Mouse (Mus musculus): ENCODE data around the gene Rfx2. TPM values are rescaled to one million over a fixed set of nuclear protein-coding genes. Genes with fewer than 3 reads are reported as not detected.
A peak's percentile ranks its signal among the peaks of the same experiment; 100 is the strongest.

Gene Rfx2
- polyA plus RNA-seq, 1 experiment from 2014 or later: 5.5 TPM

DNA sequence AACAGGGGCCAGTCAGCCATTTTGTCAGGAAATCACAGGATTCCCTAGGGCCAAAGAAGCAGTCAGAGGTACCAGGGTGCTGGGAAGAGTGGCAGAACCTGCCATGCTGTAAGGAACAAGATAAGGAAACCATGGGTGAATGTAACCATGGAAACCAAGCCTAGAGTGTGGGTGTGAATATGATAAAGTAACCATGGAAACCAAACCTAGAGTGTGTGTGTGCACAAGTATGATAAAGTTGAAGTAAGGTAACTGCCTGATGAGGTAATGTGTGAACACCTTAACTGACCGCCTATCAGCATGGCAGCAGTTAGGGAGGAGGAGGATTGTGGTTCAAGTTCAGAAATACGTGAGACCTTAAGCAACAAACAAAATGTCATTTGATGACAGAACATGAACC lies 4.1 kb downstream of the Rfx2 start:
- WGBS: 61% methylated on average over 2 of the region's 2 CpGs
- H3K9ac ChIP-seq (ENCODE audit: low read length): no peak overlapping the region
- no peak overlapping the region for H3K4me2 ChIP-seq (ENCODE audit: low read depth, low read length)
- H3K4me1 ChIP-seq (ENCODE audit: control insufficient read depth, insufficient read depth, low read length): peaks cover 16% of the 10 kb centered on the region
- no peaks in the 10 kb centered on the region for H3K27me3 ChIP-seq (ENCODE audit: control insufficient read depth, insufficient read depth, low read length)
- ATAC-seq (ENCODE audit: insufficient read depth, low FRiP score): peak; percentile 5; the same call in 1 of the 2 replicates
- H3K4me3 ChIP-seq (replicated peaks; ENCODE audit: low read length): no peak overlapping the region
- no peaks in the 10 kb centered on the region for H3K9me3 ChIP-seq (replicated peaks; ENCODE audit: control insufficient read depth, low read length)
- no peaks in the 10 kb centered on the region for H3K36me3 ChIP-seq (ENCODE audit: control insufficient read depth, insufficient read depth, low read length)
- no peak overlapping the region for H3K27ac ChIP-seq (ENCODE audit: low read length)

DNA sequence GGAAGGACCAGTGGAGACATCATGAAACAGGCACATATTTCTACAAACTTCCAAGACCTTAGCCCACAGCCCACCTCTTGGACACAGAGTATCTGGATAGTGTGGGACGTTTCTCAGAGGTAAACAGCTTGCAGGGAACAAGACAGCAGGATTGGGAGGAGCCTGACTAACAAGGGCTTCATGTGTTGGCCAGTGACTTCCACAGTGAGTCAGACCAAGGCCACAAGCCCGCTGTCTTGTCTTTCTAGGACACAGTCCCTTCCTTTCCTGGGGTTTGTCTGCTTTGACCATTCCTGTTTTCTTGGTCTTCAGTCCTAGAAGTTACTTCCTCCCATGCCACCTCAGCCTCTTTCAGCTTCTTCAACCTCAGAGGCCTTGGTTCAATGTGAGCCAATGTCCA lies 7.5 kb downstream of the Rfx2 start:
- WGBS: 62% methylated on average over 2 of the region's 2 CpGs
- Histone ChIP-seq H3K27me3 (ENCODE audit: control insufficient read depth, insufficient read depth, low read length) (no peaks in the 10 kb centered on the region), H3K4me3 (replicated peaks; ENCODE audit: low read length) (no peak overlapping the region), H3K9me3 (replicated peaks; ENCODE audit: control insufficient read depth, low read length) (no peaks in the 10 kb centered on the region), H3K4me1 (ENCODE audit: control insufficient read depth, insufficient read depth, low read length) (no peaks in the 10 kb centered on the region), H3K4me2 (ENCODE audit: low read depth, low read length) (no peak overlapping the region), H3K9ac (ENCODE audit: low read length) (no peak overlapping the region), H3K27ac (ENCODE audit: low read length) (no peak overlapping the region), H3K36me3 (ENCODE audit: control insufficient read depth, insufficient read depth, low read length) (no peaks in the 10 kb centered on the region)
- no peak for ATAC-seq (ENCODE audit: insufficient read depth, low FRiP score)

DNA sequence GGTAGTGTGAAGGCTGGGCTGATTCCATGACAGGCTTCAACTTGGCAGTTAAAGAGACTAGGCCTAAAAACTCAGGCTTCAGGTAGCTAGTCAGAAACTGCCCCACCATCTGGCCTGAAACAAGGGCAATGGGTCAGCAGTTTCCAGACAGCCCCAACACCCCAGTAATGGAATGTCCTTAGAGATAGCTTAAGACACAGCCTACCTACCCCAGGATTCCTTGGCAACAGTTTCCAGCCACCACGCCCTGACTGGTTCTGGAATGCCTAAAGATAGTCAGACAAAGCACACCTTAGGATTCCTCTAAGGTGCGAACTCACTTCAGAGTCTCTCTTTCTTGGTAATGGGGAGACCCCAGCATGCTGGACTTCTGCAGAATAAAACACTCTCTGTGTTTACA lies 8.4 kb downstream of the Rfx2 start:
- Histone ChIP-seq H3K4me2 (ENCODE audit: low read depth, low read length) (no peak overlapping the region), H3K36me3 (ENCODE audit: control insufficient read depth, insufficient read depth, low read length) (no peaks in the 10 kb centered on the region), H3K4me1 (ENCODE audit: control insufficient read depth, insufficient read depth, low read length) (0 out of 2 replicates have a peak, but pooled peaks cover 3% of the 10 kb centered on the region), H3K9me3 (replicated peaks; ENCODE audit: control insufficient read depth, low read length) (no peaks in the 10 kb centered on the region), H3K4me3 (replicated peaks; ENCODE audit: low read length) (no peak overlapping the region), H3K9ac (ENCODE audit: low read length) (no peak overlapping the region), H3K27me3 (ENCODE audit: control insufficient read depth, insufficient read depth, low read length) (no peaks in the 10 kb centered on the region), H3K27ac (ENCODE audit: low read length) (no peak overlapping the region; the same call in 1 of the 2 replicates)
- 68% methylated on average over 2 of the region's 2 CpGs for WGBS
- no peak for ATAC-seq (ENCODE audit: insufficient read depth, low FRiP score)

DNA sequence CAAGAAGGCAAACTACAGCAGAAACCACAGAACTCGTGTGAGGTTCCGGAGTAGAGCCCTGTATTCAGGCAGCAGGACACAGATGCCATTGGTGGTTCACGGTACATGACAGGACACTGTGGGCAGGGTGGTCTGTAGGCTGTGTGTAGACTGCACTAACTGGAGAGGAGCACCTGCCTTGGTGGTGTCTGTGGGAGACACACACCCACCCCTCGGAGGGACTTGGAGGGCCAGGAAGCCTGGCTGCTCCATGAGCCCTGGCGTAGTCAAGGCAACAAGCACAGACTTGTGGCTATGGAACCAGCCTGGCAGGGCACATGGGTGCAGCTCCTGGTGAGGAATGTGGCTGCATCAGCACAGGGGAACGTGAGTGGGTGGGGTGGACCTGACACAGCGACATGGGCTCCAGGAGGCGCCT lies 11.1 kb downstream of the Rfx2 start:
- H3K4me3 ChIP-seq (replicated peaks; ENCODE audit: low read length): no peak overlapping the region
- peak; percentile 87 for ATAC-seq (ENCODE audit: insufficient read depth, low FRiP score)
- no peaks in the 10 kb centered on the region for H3K9me3 ChIP-seq (replicated peaks; ENCODE audit: control insufficient read depth, low read length)
- H3K4me1 ChIP-seq (ENCODE audit: control insufficient read depth, insufficient read depth, low read length): 0 out of 2 replicates have a peak, but pooled peaks cover 3% of the 10 kb centered on the region
- no peaks in the 10 kb centered on the region for H3K36me3 ChIP-seq (ENCODE audit: control insufficient read depth, insufficient read depth, low read length)
- WGBS: 54% methylated on average over 8 of the region's 8 CpGs
- H3K27me3 ChIP-seq (ENCODE audit: control insufficient read depth, insufficient read depth, low read length): no peaks in the 10 kb centered on the region
- peak overlapping the region; percentile 35; the same call in 1 of the 2 replicates for H3K4me2 ChIP-seq (ENCODE audit: low read depth, low read length)
- peak overlapping the region; percentile 93 for H3K27ac ChIP-seq (ENCODE audit: low read length)
- H3K9ac ChIP-seq (ENCODE audit: low read length): peak overlapping the region; percentile 49; the same call in 1 of the 2 replicates

DNA sequence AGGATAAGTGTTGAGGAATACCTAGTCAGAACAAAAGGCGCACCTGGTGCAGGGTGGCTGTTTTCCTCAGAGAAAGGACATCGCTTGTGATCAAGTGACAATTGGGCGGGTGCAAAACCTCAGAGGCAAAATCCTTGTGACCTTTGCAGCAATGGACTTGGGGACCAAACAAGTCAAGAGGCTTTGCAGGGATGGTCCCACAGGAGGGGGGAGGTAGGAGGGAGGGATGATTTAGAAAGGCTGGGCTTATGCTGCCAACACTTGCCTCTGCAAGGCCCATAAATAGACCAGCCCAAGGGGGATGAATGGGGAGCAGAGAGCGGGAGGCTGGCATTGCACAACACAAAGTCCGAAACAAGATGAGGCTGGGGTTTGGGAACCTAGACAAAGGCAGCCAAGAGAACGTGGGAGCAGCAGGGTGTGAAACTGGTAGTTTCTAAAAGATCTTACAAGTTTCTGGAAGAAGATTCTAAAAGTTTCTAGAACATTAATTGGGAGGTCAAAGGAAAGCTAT lies 11.7 kb downstream of the Rfx2 start:
- no peak overlapping the region for H3K9ac ChIP-seq (ENCODE audit: low read length)
- H3K4me1 ChIP-seq (ENCODE audit: control insufficient read depth, insufficient read depth, low read length): peaks cover 3% of the 10 kb centered on the region; the same call in 1 of the 2 replicates
- no peak overlapping the region for H3K4me2 ChIP-seq (ENCODE audit: low read depth, low read length)
- no peak overlapping the region for H3K4me3 ChIP-seq (replicated peaks; ENCODE audit: low read length)
- no peaks in the 10 kb centered on the region for H3K27me3 ChIP-seq (ENCODE audit: control insufficient read depth, insufficient read depth, low read length)
- no peaks in the 10 kb centered on the region for H3K36me3 ChIP-seq (ENCODE audit: control insufficient read depth, insufficient read depth, low read length)
- WGBS: 68% methylated on average over 6 of the region's 6 CpGs
- no peak for ATAC-seq (ENCODE audit: insufficient read depth, low FRiP score)
- no peaks in the 10 kb centered on the region for H3K9me3 ChIP-seq (replicated peaks; ENCODE audit: control insufficient read depth, low read length)
- H3K27ac ChIP-seq (ENCODE audit: low read length): peak overlapping the region; percentile 93

DNA sequence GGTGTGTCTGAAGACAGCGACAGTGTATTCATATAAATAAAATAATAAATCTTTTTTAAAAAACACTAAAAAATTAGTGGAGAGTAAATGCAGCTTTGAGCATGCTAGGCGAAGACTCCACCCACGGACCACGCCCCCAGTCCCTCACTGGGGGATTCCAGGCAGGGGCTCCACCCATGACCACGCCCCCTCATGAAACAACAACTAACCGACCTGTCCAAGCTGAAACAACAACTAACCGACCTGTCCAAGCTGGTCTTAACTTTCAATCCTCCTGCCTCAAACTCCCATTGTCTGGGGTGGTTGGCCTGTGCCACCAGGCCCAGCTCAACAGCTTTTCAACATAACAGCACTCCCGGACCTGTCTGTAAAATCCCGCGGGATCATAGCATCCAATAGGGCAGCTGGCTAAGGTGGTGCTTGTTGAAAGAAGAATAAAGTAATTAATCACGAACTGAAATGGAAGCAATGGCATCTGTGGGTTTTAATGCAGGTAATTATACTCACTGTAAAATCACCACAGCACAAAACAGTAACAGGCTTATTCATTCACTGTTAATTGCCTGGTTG lies 12.7 kb downstream of the Rfx2 start:
- no peaks in the 10 kb centered on the region for H3K27me3 ChIP-seq (ENCODE audit: control insufficient read depth, insufficient read depth, low read length)
- WGBS: 33% methylated on average over 11 of the region's 11 CpGs
- no peak overlapping the region for H3K4me3 ChIP-seq (replicated peaks; ENCODE audit: low read length)
- no peak overlapping the region for H3K9ac ChIP-seq (ENCODE audit: low read length)
- peak overlapping the region; percentile 51 for H3K27ac ChIP-seq (ENCODE audit: low read length)
- no peaks in the 10 kb centered on the region for H3K36me3 ChIP-seq (ENCODE audit: control insufficient read depth, insufficient read depth, low read length)
- peaks cover 6% of the 10 kb centered on the region for H3K4me1 ChIP-seq (ENCODE audit: control insufficient read depth, insufficient read depth, low read length)
- no peak for ATAC-seq (ENCODE audit: insufficient read depth, low FRiP score)
- peak overlapping the region; percentile 19; the same call in 1 of the 2 replicates for H3K4me2 ChIP-seq (ENCODE audit: low read depth, low read length)
- H3K9me3 ChIP-seq (replicated peaks; ENCODE audit: control insufficient read depth, low read length): no peaks in the 10 kb centered on the region

DNA sequence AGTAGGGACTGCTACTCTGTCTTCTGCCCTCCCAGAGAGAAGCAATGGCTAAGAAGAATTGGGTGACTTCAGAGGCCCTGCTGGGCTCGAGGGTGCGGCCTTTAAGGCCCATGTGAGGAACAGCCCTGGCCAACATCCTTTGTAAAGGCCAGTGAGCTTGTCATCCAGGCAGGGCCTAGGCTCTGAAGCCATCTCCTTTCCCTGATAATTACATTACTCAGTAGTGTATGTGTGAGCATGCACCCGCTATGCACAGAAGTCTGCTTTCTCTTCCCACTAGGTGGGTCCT lies 15.8 kb downstream of the Rfx2 start:
- no peak overlapping the region for H3K4me2 ChIP-seq (ENCODE audit: low read depth, low read length)
- no peaks in the 10 kb centered on the region for H3K27me3 ChIP-seq (ENCODE audit: control insufficient read depth, insufficient read depth, low read length)
- 55% methylated on average over 3 of the region's 3 CpGs for WGBS
- H3K27ac ChIP-seq (ENCODE audit: low read length): peak overlapping the region; percentile 65
- no peaks in the 10 kb centered on the region for H3K9me3 ChIP-seq (replicated peaks; ENCODE audit: control insufficient read depth, low read length)
- H3K36me3 ChIP-seq (ENCODE audit: control insufficient read depth, insufficient read depth, low read length): no peaks in the 10 kb centered on the region
- ATAC-seq (ENCODE audit: insufficient read depth, low FRiP score): no peak
- H3K4me1 ChIP-seq (ENCODE audit: control insufficient read depth, insufficient read depth, low read length): peaks cover 18% of the 10 kb centered on the region
- 0 out of 2 replicates have a peak overlapping the region, but pooled peaks have one; percentile 8 for H3K9ac ChIP-seq (ENCODE audit: low read length)
- no peak overlapping the region for H3K4me3 ChIP-seq (replicated peaks; ENCODE audit: low read length)

DNA sequence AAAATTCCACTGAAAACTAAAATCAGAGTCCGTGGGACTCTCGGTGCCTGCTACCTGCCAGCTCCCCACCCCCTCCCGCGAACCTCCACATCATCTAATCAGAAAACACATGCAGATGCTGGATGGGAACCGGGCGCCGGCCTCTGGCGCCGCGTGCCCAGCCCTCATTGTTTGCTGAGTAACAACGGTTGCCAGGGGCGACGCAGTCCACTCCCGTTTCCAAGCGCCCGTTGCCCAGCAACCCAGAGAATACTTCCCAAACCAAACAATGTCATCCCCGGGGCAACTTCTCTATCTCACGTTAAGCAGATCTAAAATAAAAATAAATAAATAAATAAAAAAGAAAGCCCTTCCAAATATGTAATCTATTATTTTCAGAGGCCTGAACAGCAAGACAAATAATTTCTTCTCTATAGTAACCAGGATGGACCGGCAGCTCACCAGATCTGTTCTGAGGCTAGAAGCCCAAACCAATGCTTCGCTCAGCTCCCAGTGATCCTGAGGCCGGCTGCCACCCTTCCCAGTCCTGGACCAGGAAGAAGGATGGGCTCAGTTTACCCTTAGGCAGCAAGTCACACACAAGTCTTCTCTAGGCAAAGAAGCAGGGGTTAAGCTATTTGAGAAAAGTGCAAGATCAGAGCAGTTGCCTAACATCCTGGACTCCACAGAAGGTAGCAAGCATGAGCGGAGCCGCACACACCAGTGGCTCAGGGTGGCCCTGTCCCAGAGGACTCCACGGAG lies 16.3 kb downstream of the Rfx2 start:
- 14% methylated on average over 24 of the region's 24 CpGs for WGBS
- peak overlapping the region; percentile 65 for H3K27ac ChIP-seq (ENCODE audit: low read length)
- no peaks in the 10 kb centered on the region for H3K9me3 ChIP-seq (replicated peaks; ENCODE audit: control insufficient read depth, low read length)
- no peaks in the 10 kb centered on the region for H3K27me3 ChIP-seq (ENCODE audit: control insufficient read depth, insufficient read depth, low read length)
- no peaks in the 10 kb centered on the region for H3K36me3 ChIP-seq (ENCODE audit: control insufficient read depth, insufficient read depth, low read length)
- ATAC-seq (ENCODE audit: insufficient read depth, low FRiP score): peak; percentile 45; the same call in 1 of the 2 replicates
- H3K4me2 ChIP-seq (ENCODE audit: low read depth, low read length): no peak overlapping the region
- peaks cover 21% of the 10 kb centered on the region for H3K4me1 ChIP-seq (ENCODE audit: control insufficient read depth, insufficient read depth, low read length)
- H3K9ac ChIP-seq (ENCODE audit: low read length): 0 out of 2 replicates have a peak overlapping the region, but pooled peaks have one; percentile 8
- no peak overlapping the region for H3K4me3 ChIP-seq (replicated peaks; ENCODE audit: low read length)

DNA sequence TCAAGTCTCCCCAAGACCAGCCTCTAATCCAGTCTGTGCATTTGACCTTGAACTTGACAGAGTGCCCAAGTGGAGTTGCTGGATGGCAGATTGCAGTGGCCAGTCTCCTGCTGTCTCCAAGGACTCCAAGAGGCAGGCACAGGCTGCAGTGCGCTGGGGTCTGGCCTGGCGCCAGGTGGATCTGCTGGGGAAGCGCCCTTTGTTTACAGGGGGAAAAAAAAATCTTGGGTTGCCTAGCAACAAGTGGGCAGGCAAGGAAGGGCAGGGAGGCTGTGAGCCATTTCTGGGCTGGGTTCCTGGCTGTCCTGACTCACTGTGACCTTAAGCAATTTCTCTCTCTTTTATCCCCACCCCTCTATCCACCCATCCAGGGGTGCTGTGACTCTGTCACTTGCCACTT lies 20.6 kb downstream of the Rfx2 start:
- ATAC-seq (ENCODE audit: insufficient read depth, low FRiP score): peak; percentile 74
- Histone ChIP-seq H3K4me3 (replicated peaks; ENCODE audit: low read length) (no peak overlapping the region), H3K36me3 (ENCODE audit: control insufficient read depth, insufficient read depth, low read length) (no peaks in the 10 kb centered on the region), H3K9me3 (replicated peaks; ENCODE audit: control insufficient read depth, low read length) (no peaks in the 10 kb centered on the region), H3K27ac (ENCODE audit: low read length) (peak overlapping the region; percentile 48), H3K27me3 (ENCODE audit: control insufficient read depth, insufficient read depth, low read length) (no peaks in the 10 kb centered on the region), H3K4me2 (ENCODE audit: low read depth, low read length) (no peak overlapping the region), H3K4me1 (ENCODE audit: control insufficient read depth, insufficient read depth, low read length) (peaks cover 18% of the 10 kb centered on the region), H3K9ac (ENCODE audit: low read length) (no peak overlapping the region)
- WGBS: 3% methylated on average over 3 of the region's 3 CpGs
